Mouse (Mus musculus) MEL (cell line): ENCODE data around the gene Raph1. TPM values are rescaled to one million over a fixed set of nuclear protein-coding genes. Genes with fewer than 3 reads are reported as not detected.

ENCODE experiments used
- DNase-seq: peaks from one replicate; pipeline ENCODE4 v3.0.0; 2011; ENCODE audit warnings: low read depth, low spot score
- H3K27ac ChIP-seq: 2 replicates; pipeline ENCODE4 v1.5.1; 2012; ENCODE audit warnings: low read depth, mild to moderate bottlenecking, control low read depth, low read length, moderate library complexity; ENCODE audit not compliant: control insufficient read depth
- H3K27me3 ChIP-seq, 2 experiments: fragments of 150-350 bp in 1 of 2; sonication (generic) in 1 of 2; 2 replicates each; pipeline ENCODE4 v1.6.1; 2012; ENCODE audit warnings: low read length in 2 of 2, mild to moderate bottlenecking in 2 of 2, improper control_type of control experiment in 1 of 2, moderate library complexity in 1 of 2; ENCODE audit not compliant: insufficient read depth in 2 of 2, control insufficient read depth in 1 of 2
- H3K36me3 ChIP-seq, 2 experiments: 2 replicates each; pipeline ENCODE4 v1.6.1; 2012 to 2014; ENCODE audit warnings: low read length in 2 of 2, improper control_type of control experiment in 1 of 2, inconsistent platforms in 1 of 2, mild to moderate bottlenecking in 1 of 2; ENCODE audit not compliant: insufficient read depth in 2 of 2, control insufficient read depth in 1 of 2
- H3K4me1 ChIP-seq, 2 experiments: fragments of 150-350 bp in 1 of 2; sonication (generic) in 1 of 2; 2 replicates each; pipeline ENCODE4 v1.6.1; 2012; ENCODE audit warnings: low read length in 2 of 2, improper control_type of control experiment in 1 of 2, mild to moderate bottlenecking in 1 of 2; ENCODE audit not compliant: insufficient read depth in 2 of 2, control insufficient read depth in 1 of 2
- H3K4me3 ChIP-seq, 2 experiments: fragments of 150-350 bp in 1 of 2; sonication (generic) in 1 of 2; 2 replicates each; pipeline ENCODE4 v1.5.1; 2012; ENCODE audit warnings: low read depth in 2 of 2, low read length in 2 of 2, mild to moderate bottlenecking in 2 of 2, moderate library complexity in 2 of 2, control low read depth in 1 of 2, improper control_type of control experiment in 1 of 2; ENCODE audit not compliant: control insufficient read depth in 1 of 2, insufficient read depth in 1 of 2
- H3K79me2 ChIP-seq: 2 replicates; pipeline ENCODE4 v1.6.1; 2012; ENCODE audit warnings: mild to moderate bottlenecking, low read length, moderate library complexity; ENCODE audit not compliant: control insufficient read depth, poor library complexity, insufficient read depth
- H3K9ac ChIP-seq: 2 replicates; pipeline ENCODE4 v1.6.1; 2012; ENCODE audit warnings: low read depth, mild to moderate bottlenecking, control low read depth, low read length, moderate library complexity; ENCODE audit not compliant: control insufficient read depth, poor library complexity, severe bottlenecking
- H3K9me3 ChIP-seq: fragments of 150-350 bp; sonication (generic); replicated peaks from 2 replicates; pipeline ENCODE4 v1.6.1; 2012; ENCODE audit warnings: mild to moderate bottlenecking, low read length, improper control_type of control experiment, moderate library complexity; ENCODE audit not compliant: insufficient read depth
- BHLHE40 ChIP-seq: IDR thresholded peaks from 2 replicates; pipeline ENCODE4 v1.6.1; 2012; ENCODE audit warnings: low read depth, mild to moderate bottlenecking, inconsistent platforms, low read length, improper control_type of control experiment, borderline replicate concordance
- CTCF ChIP-seq, 3 experiments: IDR thresholded peaks in 2 of 3; conservative IDR thresholded peaks in 1 of 3; 2 replicates each; pipeline ENCODE4 v1.5.1; 2011 to 2012; ENCODE audit warnings: low read length in 3 of 3, low read depth in 2 of 3, mild to moderate bottlenecking in 2 of 3, improper control_type of control experiment in 1 of 3, inconsistent platforms in 1 of 3, mixed read lengths in 1 of 3, moderate library complexity in 1 of 3; ENCODE audit not compliant: control insufficient read depth in 1 of 3, insufficient read depth in 1 of 3, poor library complexity in 1 of 3, severe bottlenecking in 1 of 3
- E2F4 ChIP-seq: IDR thresholded peaks from 2 replicates; pipeline ENCODE4 v1.6.1; 2011; ENCODE audit warnings: low read depth, low read length, improper control_type of control experiment, borderline replicate concordance
- GABPA ChIP-seq: IDR thresholded peaks from 2 replicates; pipeline ENCODE4 v1.6.1; 2012; ENCODE audit warnings: low read depth, mild to moderate bottlenecking, inconsistent platforms, low read length, improper control_type of control experiment, moderate library complexity
- MEF2A ChIP-seq: IDR thresholded peaks from 2 replicates; pipeline ENCODE4 v1.6.1; 2014; ENCODE audit warnings: low read depth, mild to moderate bottlenecking, inconsistent platforms, low read length, improper control_type of control experiment; ENCODE audit not compliant: poor library complexity, insufficient replicate concordance, severe bottlenecking; ENCODE audit errors: extremely low read depth
- MYC ChIP-seq: IDR thresholded peaks from 2 replicates; pipeline ENCODE4 v1.6.1; 2011; ENCODE audit warnings: low read depth, mild to moderate bottlenecking, low read length, improper control_type of control experiment, moderate library complexity
- NRF1 ChIP-seq: IDR thresholded peaks from 2 replicates; pipeline ENCODE4 v1.6.1; 2014; ENCODE audit warnings: low read depth, mild to moderate bottlenecking, inconsistent platforms, low read length, improper control_type of control experiment, moderate library complexity; ENCODE audit not compliant: poor library complexity, insufficient read depth, severe bottlenecking
- POLR2AphosphoS2 ChIP-seq: IDR thresholded peaks from 2 replicates; pipeline ENCODE4 v1.6.1; 2011; ENCODE audit warnings: low read length, improper control_type of control experiment
- SIN3A ChIP-seq: IDR thresholded peaks from 2 replicates; pipeline ENCODE4 v1.6.1; 2012; ENCODE audit warnings: low read length, improper control_type of control experiment, inconsistent platforms
- SMC3 ChIP-seq: IDR thresholded peaks from 2 replicates; pipeline ENCODE4 v1.6.1; 2011; ENCODE audit warnings: low read depth, low read length, improper control_type of control experiment
- TBP ChIP-seq: IDR thresholded peaks from 2 replicates; pipeline ENCODE4 v1.8.0; 2011; ENCODE audit warnings: low read depth, low read length, improper control_type of control experiment
- ZC3H11A ChIP-seq: IDR thresholded peaks from 2 replicates; pipeline ENCODE4 v1.6.1; 2012; ENCODE audit warnings: low read depth, mild to moderate bottlenecking, inconsistent platforms, low read length, improper control_type of control experiment
- ZNF384 ChIP-seq: IDR thresholded peaks from 2 replicates; pipeline ENCODE4 v1.6.1; 2012; ENCODE audit warnings: low read depth, mild to moderate bottlenecking, inconsistent platforms, low read length, improper control_type of control experiment
- polyA plus RNA-seq, 2 experiments: library from polyadenylated mRNA; stranded (reverse) in 1 of 2; unstranded in 1 of 2; fragments of >175 nt in 1 of 2; fragments of >200 nt in 1 of 2; gene quantifications; 2 replicates each; pipeline versions ENCODE4 v1.2.1 to v1.2.4; 2012; ENCODE audit warnings: low replicate concordance in 2 of 2, low read depth in 1 of 2; ENCODE audit not compliant: insufficient read length in 2 of 2, insufficient read depth in 1 of 2, missing spikeins in 1 of 2
- total RNA-seq: library from RNA; depleted of rRNA; stranded (reverse); fragments of 300-350 nt; gene quantifications from 2 replicates; pipeline ENCODE4 v1.2.3, GENCODE M21; 2012

Raph1 gene
- total and polyA plus RNA-seq, 3 experiments = 0.42 to 0.67 TPM; not detected in 1

DNA sequence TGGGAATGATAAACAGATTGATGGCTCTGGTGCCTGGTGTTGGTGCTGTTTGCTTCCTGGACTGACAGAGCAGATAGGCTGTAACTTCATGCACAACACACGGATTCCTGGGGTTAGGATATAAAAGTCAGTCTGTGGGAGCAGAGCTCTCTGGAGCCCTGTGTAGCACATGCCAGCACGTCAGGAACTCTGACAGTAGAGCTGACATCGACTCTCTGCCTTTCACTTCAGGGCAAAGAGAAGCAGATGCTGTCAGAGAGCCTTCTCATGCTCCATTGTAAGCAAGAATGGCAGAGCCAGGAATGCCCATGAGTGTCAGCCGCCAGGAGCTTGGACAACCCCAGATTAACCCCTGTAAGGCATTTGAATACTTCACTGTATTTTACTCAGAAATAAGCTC, 43.7 kb upstream of the Raph1 start:
- no peaks in the 10 kb centered on the region for H3K36me3 ChIP-seq
- no peak for DNase-seq
- H3K9me3 ChIP-seq = no peaks in the 10 kb centered on the region
- H3K9ac ChIP-seq = no peak overlapping the region
- H3K4me1 ChIP-seq = no peaks in the 10 kb centered on the region
- no peak overlapping the region for H3K4me3 ChIP-seq
- no peaks in the 10 kb centered on the region for H3K79me2 ChIP-seq
- no peaks in the 10 kb centered on the region; a peak in 2 of 4 replicates for H3K27me3 ChIP-seq
- no peak for TF ChIP-seq ZNF384
- no peak for TF ChIP-seq SIN3A
- no peak for TF ChIP-seq CTCF (IDR thresholded peaks at IDR 0.05 in 2 of 3, conservative IDR thresholded peaks at IDR 0.05 in 1 of 3; ENCODE audit: control insufficient read depth in 1 of 3, insufficient read depth in 1 of 3, low read depth in 2 of 3, low read length in 3 of 3, poor library complexity in 1 of 3, severe bottlenecking in 1 of 3)
- TF ChIP-seq GABPA = no peak
- no peak for TF ChIP-seq BHLHE40
- TF ChIP-seq, all 39 proteins: peak for 0
- no peak overlapping the region for H3K27ac ChIP-seq

DNA sequence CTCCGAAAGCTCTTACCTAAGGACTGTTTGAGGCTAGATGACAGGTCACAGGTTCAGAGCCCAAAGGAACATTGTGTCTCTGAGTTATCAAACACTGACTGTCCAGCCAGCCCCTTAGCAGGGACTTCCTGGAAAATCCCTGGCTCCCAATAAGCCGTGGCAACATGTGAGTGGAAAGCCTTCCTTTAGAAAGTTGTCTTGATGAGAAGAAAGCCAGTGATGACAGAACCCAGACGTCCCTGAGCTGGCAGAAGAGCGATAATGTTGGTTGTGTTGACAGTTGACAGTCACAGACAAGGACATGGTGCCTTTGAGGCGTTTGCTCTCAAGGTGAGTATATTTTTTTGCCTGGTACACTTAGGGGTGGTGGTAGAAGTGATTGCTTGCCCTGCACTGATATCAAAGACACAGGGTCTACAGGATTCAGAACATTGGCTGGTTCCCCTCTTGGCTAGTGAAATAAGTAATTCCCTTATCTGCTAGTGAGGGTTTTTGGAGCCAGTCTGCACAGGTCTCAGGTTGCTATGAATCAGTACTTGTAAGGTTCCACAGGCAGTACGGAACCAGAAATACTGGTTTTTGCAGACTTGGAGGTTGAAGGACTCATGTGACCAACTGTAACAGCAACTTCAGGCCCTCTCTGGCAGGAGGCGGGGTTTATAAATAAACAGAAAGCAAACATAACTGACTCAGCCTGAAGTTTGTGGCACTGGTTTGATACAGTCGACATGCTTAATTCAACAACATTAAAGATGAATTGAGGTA, 42.3 kb upstream of the Raph1 start:
- H3K4me1 ChIP-seq = no peaks in the 10 kb centered on the region
- TF ChIP-seq SMC3 (no peak), NRF1 (no peak), MYC (no peak), TBP (no peak), BHLHE40 (no peak), MEF2A (no peak), E2F4 (no peak), SIN3A (no peak), ZC3H11A (no peak), POLR2AphosphoS2 (no peak)
- TF ChIP-seq, all 39 proteins: peak for 0
- no peaks in the 10 kb centered on the region; a peak in 2 of 4 replicates for H3K27me3 ChIP-seq
- no peaks in the 10 kb centered on the region for H3K9me3 ChIP-seq
- H3K9ac ChIP-seq = no peak overlapping the region
- no peak overlapping the region for H3K4me3 ChIP-seq
- no peak for DNase-seq
- H3K27ac ChIP-seq = no peak overlapping the region
- H3K79me2 ChIP-seq = no peaks in the 10 kb centered on the region
- no peaks in the 10 kb centered on the region for H3K36me3 ChIP-seq
